Mouse (Mus musculus) liver, embryonic 13.5 days (tissue): Measurements from ENCODE around the gene Abhd8. TPM values are rescaled to one million over a fixed set of nuclear protein-coding genes. Genes with fewer than 3 reads are reported as not detected.

Source experiments
- ATAC-seq: fragments of 200-750 bp; cut with Nextera tagmentation; 2 replicates; pipeline ENCODE4 v1.8.0; 2017; ENCODE audit warnings: low read depth, mild to moderate bottlenecking, moderate number of reproducible peaks, moderate library complexity
- DNase-seq: peaks from one replicate; pipeline ENCODE4 v3.0.0; 2022
- H3K27ac ChIP-seq: fragments of 300-500 bp; sonication (generic); 2 replicates; pipeline ENCODE4 v1.5.1; 2015; ENCODE audit warnings: moderate library complexity, mild to moderate bottlenecking, inconsistent platforms
- H3K27me3 ChIP-seq: fragments of 300-500 bp; sonication (generic); 2 replicates; pipeline ENCODE4 v1.6.1; 2015; ENCODE audit warnings: mild to moderate bottlenecking, inconsistent platforms
- H3K36me3 ChIP-seq: fragments of 300-500 bp; sonication (generic); 2 replicates; pipeline ENCODE4 v1.6.1; 2015; ENCODE audit warnings: mild to moderate bottlenecking, inconsistent platforms
- H3K4me1 ChIP-seq: fragments of 300-500 bp; sonication (generic); replicated peaks from 2 replicates; pipeline ENCODE4 v1.6.1; 2015; ENCODE audit warnings: inconsistent platforms
- H3K4me2 ChIP-seq: fragments of 300-500 bp; sonication (generic); 2 replicates; pipeline ENCODE4 v1.6.1; 2015; ENCODE audit warnings: inconsistent platforms, mild to moderate bottlenecking, moderate library complexity
- H3K4me3 ChIP-seq: fragments of 300-500 bp; sonication (generic); replicated peaks from 2 replicates; pipeline ENCODE4 v1.5.1; 2015; ENCODE audit warnings: mild to moderate bottlenecking, inconsistent platforms
- H3K9ac ChIP-seq: fragments of 300-500 bp; sonication (generic); 2 replicates; pipeline ENCODE4 v1.6.1; 2015; ENCODE audit warnings: mild to moderate bottlenecking, inconsistent platforms
- H3K9me3 ChIP-seq: fragments of 300-500 bp; sonication (generic); replicated peaks from 2 replicates; pipeline ENCODE4 v1.6.1; 2016; ENCODE audit warnings: inconsistent platforms
- WGBS: fragments of 180-500 bp; shearing (Covaris S2); methylation state at CpG from one replicate; pipeline ENCODE4 v1.1.7; 2015; ENCODE audit not compliant: insufficient replicate concordance; 5-methylcytosine and 5-hydroxymethylcytosine counted together
- polyA plus RNA-seq: library from polyadenylated mRNA; unstranded; fragments of >200 nt; fragmentation: Nextera tagmentation; extraction: Ambion mirVana; gene quantifications from 2 replicates; pipeline ENCODE4 v1.2.1, GENCODE M21; 2015

The Abhd8 gene
- 12.3 and 13.2 TPM in 2 replicates for polyA plus RNA-seq

GRCm38 (mm10) chr8:71463188-71464033, at the start of gene Abhd8:
Gene Abhd8 (minus strand): TSS chr8:71463655.
- H3K9ac ChIP-seq: peak within 1 kb of the TSS; percentile 91
- under 1% methylated on average over 55 of the region's 55 CpGs for WGBS
- H3K27me3 ChIP-seq: peaks cover 12% of the 10 kb centered on the region; the same call in 1 of the 2 replicates
- H3K9me3 ChIP-seq: no peaks in the 10 kb centered on the region; the same call in 1 of the 2 replicates
- peak; percentile 97 for DNase-seq
- peaks cover 22% of the 10 kb centered on the region for H3K36me3 ChIP-seq
- peak within 1 kb of the TSS; percentile 99 for H3K4me2 ChIP-seq
- peak within 1 kb of the TSS; percentile 86 for H3K4me3 ChIP-seq
- H3K4me1 ChIP-seq: peaks cover 37% of the 10 kb centered on the region
- peak within 1 kb of the TSS; percentile 81 for H3K27ac ChIP-seq
- ATAC-seq: peak; percentile 79

GRCm38 (mm10) chr8:71511644-71512043, 48.2 kb upstream of the Abhd8 start, which contains the start of gene Plvap:
Gene Plvap (minus strand): TSS chr8:71511752.
- WGBS: 6% methylated on average over 14 of the region's 14 CpGs
- Histone ChIP-seq H3K36me3 (no peaks in the 10 kb centered on the region), H3K4me2 (peak within 1 kb of the TSS; percentile 66), H3K9me3 (no peaks in the 10 kb centered on the region), H3K4me3 (peak within 1 kb of the TSS; percentile 47), H3K27ac (peak within 1 kb of the TSS; percentile 58), H3K9ac (peak within 1 kb of the TSS; percentile 43), H3K4me1 (peaks cover 40% of the 10 kb centered on the region), H3K27me3 (peaks cover 43% of the 10 kb centered on the region)
- DNase-seq (peak; percentile 72), ATAC-seq (peak; percentile 90)

GRCm38 (mm10) chr8:71509316-71509715, 45.9 kb upstream of the Abhd8 start:
- Histone ChIP-seq H3K9me3 (no peaks in the 10 kb centered on the region), H3K4me2 (peak overlapping the region; percentile 18; the same call in 1 of the 2 replicates), H3K27ac (no peak overlapping the region), H3K36me3 (no peaks in the 10 kb centered on the region), H3K9ac (no peak overlapping the region), H3K4me3 (no peak overlapping the region), H3K27me3 (peaks cover 53% of the 10 kb centered on the region), H3K4me1 (peaks cover 40% of the 10 kb centered on the region)
- WGBS: 52% methylated on average over 2 of the region's 2 CpGs
- no peak for ATAC-seq
- DNase-seq: no peak

- peak overlapping the region; percentile 41; the same call in 1 of the 2 replicates for H3K9ac ChIP-seq
Observed at GRCm38 (mm10) chr8:71507589-71508104, 44.2 kb upstream of the Abhd8 start.

GRCm38 (mm10) chr8:71505979-71506378, 42.5 kb upstream of the Abhd8 start:
- WGBS: 57% methylated on average over 4 of the region's 4 CpGs
- no peak overlapping the region for H3K4me3 ChIP-seq
- peaks cover 50% of the 10 kb centered on the region for H3K27me3 ChIP-seq
- H3K4me2 ChIP-seq: no peak overlapping the region
- no peak overlapping the region for H3K9ac ChIP-seq
- no peaks in the 10 kb centered on the region for H3K36me3 ChIP-seq
- no peak overlapping the region for H3K27ac ChIP-seq
- peaks cover 18% of the 10 kb centered on the region for H3K4me1 ChIP-seq
- ATAC-seq (no peak), DNase-seq (no peak)
- no peaks in the 10 kb centered on the region for H3K9me3 ChIP-seq

More at GRCm38 (mm10) chr8:71507589-71508104, 44.2 kb upstream of the Abhd8 start:
- ATAC-seq (peak; percentile 30), DNase-seq (peak; percentile 37)
- H3K27me3 ChIP-seq: peaks cover 53% of the 10 kb centered on the region
- H3K9me3 ChIP-seq: no peaks in the 10 kb centered on the region
- peaks cover 34% of the 10 kb centered on the region for H3K4me1 ChIP-seq
- WGBS: 1% methylated on average over 61 of the region's 61 CpGs
- peak overlapping the region; percentile 45 for H3K4me3 ChIP-seq
- no peak overlapping the region for H3K27ac ChIP-seq
- no peaks in the 10 kb centered on the region for H3K36me3 ChIP-seq
- H3K4me2 ChIP-seq: peak overlapping the region; percentile 67

GRCm38 (mm10) chr8:71505326-71505725, 41.9 kb upstream of the Abhd8 start:
- H3K9me3 ChIP-seq: no peaks in the 10 kb centered on the region
- no peak overlapping the region for H3K4me3 ChIP-seq
- H3K4me1 ChIP-seq: peaks cover 15% of the 10 kb centered on the region
- DNase-seq (no peak), ATAC-seq (no peak)
- no peak overlapping the region for H3K27ac ChIP-seq
- WGBS: 76% methylated on average over 4 of the region's 4 CpGs
- no peak overlapping the region for H3K9ac ChIP-seq
- H3K4me2 ChIP-seq: no peak overlapping the region
- no peaks in the 10 kb centered on the region for H3K36me3 ChIP-seq
- peaks cover 45% of the 10 kb centered on the region for H3K27me3 ChIP-seq

- no peak for DNase-seq
- H3K9ac ChIP-seq: no peak overlapping the region
- H3K4me3 ChIP-seq: no peak overlapping the region
- H3K27ac ChIP-seq: no peak overlapping the region
- no peaks in the 10 kb centered on the region for H3K9me3 ChIP-seq
- H3K4me2 ChIP-seq: no peak overlapping the region
- no peak for ATAC-seq
- peaks cover 21% of the 10 kb centered on the region for H3K4me1 ChIP-seq
- peaks cover 35% of the 10 kb centered on the region for H3K27me3 ChIP-seq
- H3K36me3 ChIP-seq: no peaks in the 10 kb centered on the region
- WGBS: 82% methylated on average over 4 of the region's 4 CpGs
Observed at GRCm38 (mm10) chr8:71504349-71504748, 40.9 kb upstream of the Abhd8 start.

- no peak for DNase-seq
- Histone ChIP-seq H3K27me3 (no peaks in the 10 kb centered on the region), H3K4me3 (no peak overlapping the region), H3K36me3 (peaks cover 2% of the 10 kb centered on the region; the same call in 1 of the 2 replicates), H3K27ac (peak overlapping the region; percentile 67; the same call in 1 of the 2 replicates), H3K9ac (no peak overlapping the region), H3K4me1 (peaks cover 33% of the 10 kb centered on the region), H3K4me2 (no peak overlapping the region), H3K9me3 (no peaks in the 10 kb centered on the region)
- ATAC-seq: peak; percentile 29
- 41% methylated on average over 16 of the region's 16 CpGs for WGBS
Observed at GRCm38 (mm10) chr8:71498816-71499690, 35.6 kb upstream of the Abhd8 start.

- WGBS: 47% methylated on average over 15 of the region's 15 CpGs
- H3K27me3 ChIP-seq: no peaks in the 10 kb centered on the region
- H3K27ac ChIP-seq: peak overlapping the region; percentile 67
- H3K4me3 ChIP-seq: no peak overlapping the region
- no peaks in the 10 kb centered on the region for H3K9me3 ChIP-seq
- no peak overlapping the region for H3K4me2 ChIP-seq
- peaks cover 10% of the 10 kb centered on the region; the same call in 1 of the 2 replicates for H3K36me3 ChIP-seq
- ATAC-seq (no peak), DNase-seq (no peak)
- peaks cover 37% of the 10 kb centered on the region for H3K4me1 ChIP-seq
- no peak overlapping the region for H3K9ac ChIP-seq
Observed at GRCm38 (mm10) chr8:71497881-71498501, 34.5 kb upstream of the Abhd8 start.

- DNase-seq: no peak
- Histone ChIP-seq H3K9ac (no peak overlapping the region), H3K27me3 (no peaks in the 10 kb centered on the region), H3K9me3 (no peaks in the 10 kb centered on the region), H3K36me3 (peaks cover 18% of the 10 kb centered on the region), H3K4me2 (no peak overlapping the region), H3K4me1 (peaks cover 37% of the 10 kb centered on the region), H3K4me3 (no peak overlapping the region), H3K27ac (no peak overlapping the region; the same call in none of the 2 replicates)
- 67% methylated on average over 1 of the region's 1 CpGs for WGBS
- ATAC-seq: no peak
Observed at GRCm38 (mm10) chr8:71497077-71497645, 33.7 kb upstream of the Abhd8 start.
